Mouse (Mus musculus): ENCODE measurements around the gene Stard13.

DNA sequence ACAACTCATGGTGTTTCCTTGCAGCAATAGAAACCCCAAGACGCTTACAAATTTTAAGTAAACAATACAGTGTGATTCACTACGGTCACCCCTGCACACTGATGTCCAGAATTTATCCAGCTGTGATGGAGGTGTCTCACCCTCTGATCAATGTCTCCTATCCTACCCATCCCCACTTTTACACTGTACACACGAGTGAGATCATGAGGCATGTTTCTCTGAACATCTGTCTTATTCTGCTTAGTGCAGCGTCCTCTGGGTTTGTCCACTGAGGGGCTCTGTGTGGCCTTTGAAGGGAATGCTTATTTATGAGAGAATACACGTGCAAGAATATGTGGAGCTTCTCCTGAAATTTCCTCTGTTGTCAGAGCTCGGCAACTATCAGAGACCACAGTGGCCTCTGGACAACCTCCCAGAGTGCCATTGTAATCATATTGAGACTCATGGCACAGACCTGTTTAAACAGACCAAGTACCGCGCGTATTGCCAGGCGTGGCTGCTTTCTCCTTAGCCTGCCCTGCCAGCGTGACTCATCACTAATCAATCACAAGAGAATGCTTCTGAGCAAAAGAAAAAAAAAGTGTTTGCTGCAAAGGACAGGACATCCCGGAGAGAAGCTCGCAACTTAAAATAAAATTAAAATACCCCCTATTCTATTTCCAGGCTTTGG is 36.9 kb downstream of the Stard13 start:
- no peak for TF ChIP-seq CTCF (IDR thresholded peaks at IDR 0.05; ENCODE audit: insufficient read depth, low read length)
- TF ChIP-seq POLR2A (IDR thresholded peaks at IDR 0.05; ENCODE audit: borderline replicate concordance, extremely low read depth, low read depth, low read length), result no peak
